Mouse (Mus musculus): ENCODE data around the gene Cfc1. TPM values are rescaled to one million over a fixed set of nuclear protein-coding genes. Genes with fewer than 3 reads are reported as not detected.
"Not testable (repeated sequence)": the region's sequence is repeated elsewhere in the genome, so short reads cannot be mapped to it uniquely, and the experiment has no call there.

Gene Cfc1
- not detected for total RNA-seq (2021)
- long read RNA-seq, experiment 1: 0 reads
- long read RNA-seq, experiment 2: 0 reads

- DNase-seq; intact Hi-C loops (cut with DNase I): not testable (repeated sequence)
Measured at GRCm38 (mm10) chr1:34535043-34535698, at the start of gene Cfc1. Gene Cfc1, plus strand, starts transcription at chr1:34535648.

- intact Hi-C loops (cut with DNase I): no loop called here
- DNase-seq: no peak
Measured at GRCm38 (mm10) chr1:34487383-34487782, 48.1 kb upstream of the Cfc1 start.

- DNase-seq: no peak
- intact Hi-C loops (cut with DNase I): no loop called here
Measured at GRCm38 (mm10) chr1:34489852-34490541, 45.5 kb upstream of the Cfc1 start.

- no peak for DNase-seq
- intact Hi-C loops (cut with DNase I): no loop called here
Measured at GRCm38 (mm10) chr1:34491480-34491879, 44.0 kb upstream of the Cfc1 start.

- intact Hi-C loops (cut with DNase I): no loop called here
Measured at GRCm38 (mm10) chr1:34502991-34503390, 32.5 kb upstream of the Cfc1 start.

GRCm38 (mm10) chr1:34505307-34505706 is 30.1 kb upstream of the Cfc1 start:
- no peak for DNase-seq
- intact Hi-C loops (cut with DNase I): no loop called here

More at GRCm38 (mm10) chr1:34502991-34503390, 32.5 kb upstream of the Cfc1 start:
- DNase-seq: no peak

- intact Hi-C loops (cut with DNase I): no loop called here
- no peak for DNase-seq
Measured at GRCm38 (mm10) chr1:34505970-34506551, 29.4 kb upstream of the Cfc1 start.

GRCm38 (mm10) chr1:34507986-34508385 is 27.5 kb upstream of the Cfc1 start:
- DNase-seq: no peak
- intact Hi-C loops (cut with DNase I): no loop called here

- DNase-seq: no peak
- intact Hi-C loops (cut with DNase I): no loop called here
Measured at GRCm38 (mm10) chr1:34510575-34510981, 24.9 kb upstream of the Cfc1 start.

- intact Hi-C loops (cut with DNase I): no loop called here
Measured at GRCm38 (mm10) chr1:34511027-34511426, 24.4 kb upstream of the Cfc1 start.

GRCm38 (mm10) chr1:34513068-34513467 is 22.4 kb upstream of the Cfc1 start:
- intact Hi-C loops (cut with DNase I): no loop called here
- no peak for DNase-seq

More at GRCm38 (mm10) chr1:34511027-34511426, 24.4 kb upstream of the Cfc1 start:
- no peak for DNase-seq

GRCm38 (mm10) chr1:34516595-34516994 is 18.9 kb upstream of the Cfc1 start:
- DNase-seq: no peak
- intact Hi-C loops (cut with DNase I): no loop called here

- intact Hi-C loops (cut with DNase I); DNase-seq: not testable (repeated sequence)
Measured at GRCm38 (mm10) chr1:34517297-34517696, 18.2 kb upstream of the Cfc1 start.

GRCm38 (mm10) chr1:34517797-34518196 is 17.7 kb upstream of the Cfc1 start:
- intact Hi-C loops (cut with DNase I); DNase-seq: not testable (repeated sequence)

- no peak for DNase-seq
- intact Hi-C loops (cut with DNase I): no loop called here
Measured at GRCm38 (mm10) chr1:34518259-34518658, 17.2 kb upstream of the Cfc1 start.

- intact Hi-C loops (cut with DNase I): no loop called here
- DNase-seq: no peak
Measured at GRCm38 (mm10) chr1:34522205-34522849, 13.1 kb upstream of the Cfc1 start.

- intact Hi-C loops (cut with DNase I): no loop called here
- DNase-seq: no peak
Measured at GRCm38 (mm10) chr1:34522850-34523244, 12.6 kb upstream of the Cfc1 start.

- intact Hi-C loops (cut with DNase I): no loop called here
- no peak for DNase-seq
Measured at GRCm38 (mm10) chr1:34523647-34524046, 11.8 kb upstream of the Cfc1 start.

GRCm38 (mm10) chr1:34534574-34534973 is 874 bp upstream of the Cfc1 start:
- intact Hi-C loops (cut with DNase I); DNase-seq: not testable (repeated sequence)

GRCm38 (mm10) chr1:34536291-34536766 is 881 bp downstream of the Cfc1 start:
- intact Hi-C loops (cut with DNase I): no loop called here
- DNase-seq: no peak
